Mouse (Mus musculus) left cerebral cortex, adult 11 months (tissue): ENCODE results near the gene Gm5868.
A peak's percentile ranks its signal among the peaks of the same experiment; 100 is the strongest.
"Not testable (repeated sequence)": the region's sequence is repeated elsewhere in the genome, so short reads cannot be mapped to it uniquely, and the experiment has no call there.

Source experiments
- DNase-seq: peaks from one replicate; pipeline ENCODE4 v3.0.0; 2022; ENCODE audit warnings: low spot score

Gene Gm5868

DNA sequence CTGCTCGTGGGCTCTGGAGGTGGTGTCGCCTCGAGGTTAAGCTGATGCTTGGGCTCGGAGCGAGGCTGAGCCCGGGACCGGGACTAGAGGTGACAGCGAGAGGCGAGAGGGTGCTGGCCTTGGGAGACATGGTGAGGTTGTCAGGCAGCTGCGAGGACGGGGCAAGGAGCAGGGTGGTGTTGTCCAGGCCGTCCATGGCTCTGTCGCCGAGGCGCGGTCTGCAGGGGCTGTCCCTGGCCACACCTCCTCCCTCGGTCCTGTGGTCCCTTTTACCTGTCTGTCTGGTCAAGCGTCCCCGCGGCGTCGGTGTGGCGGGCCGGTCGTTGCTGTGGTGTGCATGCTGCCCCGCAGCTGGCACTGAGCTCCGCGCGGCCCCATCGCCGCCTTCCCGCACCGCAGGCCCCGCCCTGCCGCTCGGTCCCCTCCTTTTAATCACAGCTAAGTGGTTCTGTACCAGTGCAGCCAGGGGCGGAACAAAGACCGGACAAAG lies at the start of gene Gm5868:
Gene Gm5868, minus strand, starts transcription at position 360 of the 490 bp plus-strand sequence.
- DNase-seq: no peak

DNA sequence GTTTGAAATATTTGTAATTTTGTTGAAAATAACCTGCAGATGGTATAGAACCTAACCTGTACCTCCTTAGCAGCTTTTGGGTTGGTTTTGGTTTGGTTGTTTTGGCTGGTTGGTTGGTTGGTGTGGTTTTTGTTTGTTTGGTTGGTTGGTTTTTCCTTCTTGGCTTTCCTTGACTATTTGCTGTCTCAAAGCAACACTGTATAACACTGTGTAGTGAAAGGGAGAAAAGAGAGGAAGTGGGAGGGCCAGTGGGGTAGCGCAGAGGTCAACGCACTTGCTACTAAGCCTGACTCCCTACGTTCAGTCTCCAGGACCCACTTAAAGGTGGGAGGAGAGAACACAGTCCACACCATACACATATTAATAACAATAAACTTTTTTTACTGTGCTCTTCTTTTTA lies 49.2 kb upstream of the Gm5868 start:
- DNase-seq: no peak

DNA sequence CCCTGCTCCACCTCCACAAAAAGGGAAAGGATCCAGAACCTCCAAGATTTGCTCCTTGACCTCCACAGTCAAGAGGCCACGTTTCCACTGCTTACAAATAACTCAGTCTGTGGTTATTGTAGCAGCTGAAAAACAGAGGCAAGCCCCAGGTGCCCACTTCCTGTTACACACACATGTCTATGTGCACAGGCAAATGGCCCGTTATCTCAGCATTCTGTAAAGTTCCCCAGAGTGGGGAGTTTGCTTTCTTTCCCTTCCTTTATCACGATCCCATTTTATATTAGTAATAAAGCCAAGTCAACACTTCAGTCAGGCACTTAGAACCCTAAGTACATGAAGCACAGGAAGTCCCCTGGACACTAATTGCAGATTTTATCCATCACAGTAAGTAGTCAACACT lies 48.8 kb upstream of the Gm5868 start:
- DNase-seq: no peak

DNA sequence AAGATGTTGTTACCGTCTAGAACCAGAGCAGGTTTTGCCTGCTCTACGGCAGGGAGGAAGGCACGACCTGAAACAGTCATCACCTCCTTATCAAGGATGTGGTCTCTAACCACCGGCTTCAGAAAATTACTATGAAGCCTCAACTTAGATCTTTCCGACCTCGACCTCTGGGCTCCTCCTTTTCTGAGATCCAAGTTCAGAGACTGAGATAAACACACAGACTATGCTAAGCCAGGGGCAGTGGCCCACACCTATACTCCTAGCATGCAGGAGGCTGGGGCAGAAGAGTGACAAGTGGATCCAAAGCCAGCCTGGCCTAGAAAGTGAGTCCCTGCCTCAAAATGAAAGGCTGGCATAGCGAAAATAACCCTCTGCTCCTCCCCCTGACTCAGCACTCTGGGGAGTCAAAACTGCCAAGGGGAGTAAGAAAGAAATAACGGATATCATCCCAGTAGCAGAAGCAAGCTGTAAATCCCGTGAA lies 47.5 kb upstream of the Gm5868 start:
- no peak for DNase-seq

DNA sequence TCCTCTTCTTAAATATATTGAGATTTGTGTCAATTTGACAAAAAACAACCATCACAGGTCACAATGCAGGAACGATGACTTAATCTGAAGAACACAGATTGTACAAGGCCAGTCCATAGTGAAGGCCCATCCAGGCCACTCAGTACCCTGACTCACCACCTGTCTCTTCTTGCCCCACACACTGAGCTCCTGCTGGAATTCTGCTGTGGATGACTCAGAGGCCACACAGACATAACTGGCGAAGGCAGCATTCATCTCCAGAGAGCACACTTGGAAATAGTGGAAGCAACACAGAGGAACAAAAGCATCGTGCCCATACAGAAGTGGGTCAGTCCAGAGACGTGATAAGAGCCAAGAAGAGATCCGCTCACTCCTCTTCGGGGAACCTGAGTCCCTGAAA lies 42.7 kb upstream of the Gm5868 start:
- no peak for DNase-seq

DNA sequence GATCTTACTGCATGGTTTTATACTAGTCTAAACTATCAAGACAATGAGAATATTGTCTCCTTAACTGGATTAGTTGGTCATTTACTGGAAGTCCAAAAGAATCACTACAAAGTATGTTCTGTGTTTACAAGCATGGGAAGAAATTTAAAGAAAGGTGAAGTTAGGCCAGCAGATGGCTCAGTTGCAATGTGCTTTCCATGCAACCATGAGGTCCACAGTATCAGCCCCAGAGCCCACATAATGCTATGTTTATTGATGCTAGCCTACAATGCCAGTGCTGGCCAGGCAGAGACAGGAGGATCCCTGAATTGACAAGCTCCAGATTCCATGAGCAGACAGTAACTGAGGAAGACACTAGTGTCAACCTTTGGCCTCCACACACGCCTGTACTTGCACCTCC lies 33.7 kb upstream of the Gm5868 start:
- DNase-seq: no peak

DNA sequence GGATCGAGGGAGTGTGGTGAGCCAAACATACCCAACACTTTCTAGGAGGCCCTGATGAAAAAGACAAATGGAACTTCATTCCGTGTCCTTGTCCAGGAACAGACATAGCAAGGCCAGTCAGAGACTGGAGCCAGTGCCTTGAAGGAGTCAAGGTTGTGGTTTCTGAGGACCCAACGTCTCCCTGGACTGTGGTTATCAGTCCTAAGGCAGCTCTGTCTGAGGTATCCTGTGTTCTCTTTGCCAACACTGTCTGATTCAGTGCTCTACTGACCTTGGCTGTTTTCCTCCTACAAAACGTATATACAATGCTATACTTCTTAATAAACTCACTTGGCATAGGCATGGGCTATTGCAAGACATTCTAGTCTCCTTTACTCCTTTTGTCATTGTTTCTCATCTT lies 30.1 kb upstream of the Gm5868 start:
- no peak for DNase-seq

DNA sequence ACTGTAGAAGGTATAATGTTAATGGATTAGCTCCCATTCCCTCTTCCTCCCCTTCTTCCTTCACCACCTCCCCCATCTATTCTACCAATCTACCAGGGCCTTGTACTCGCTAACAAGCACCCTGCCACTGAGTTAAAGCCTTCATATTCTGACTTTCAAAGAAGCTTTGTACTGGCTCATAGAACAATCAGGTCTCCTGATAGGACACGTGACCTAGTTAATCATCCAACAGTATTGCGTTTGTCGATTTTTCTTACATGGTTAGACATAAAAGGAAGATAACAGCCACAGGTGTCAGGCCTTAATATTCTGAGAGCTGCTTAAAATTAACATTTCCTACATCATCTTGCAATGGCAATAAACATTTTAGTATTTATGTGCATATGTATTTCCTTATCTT lies 15.8 kb upstream of the Gm5868 start:
- no peak for DNase-seq

DNA sequence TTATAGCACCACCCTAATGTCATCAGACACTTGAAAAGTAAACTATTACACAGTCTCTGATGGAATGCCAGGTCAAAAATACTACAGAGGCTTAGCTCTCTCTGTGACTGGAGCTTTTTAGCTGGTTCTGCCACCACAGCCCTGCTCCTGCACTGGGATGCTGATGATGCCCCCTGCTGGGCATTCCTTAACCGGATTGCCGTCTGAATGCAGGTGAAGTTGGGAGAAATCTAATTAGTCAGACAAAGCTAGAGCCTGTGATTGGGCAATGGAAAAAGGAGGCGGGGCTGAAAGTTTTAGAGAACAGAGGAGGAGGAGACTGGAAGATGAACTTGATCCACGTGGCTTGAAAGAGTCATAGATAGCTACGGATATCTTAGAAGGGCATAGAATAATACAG lies 13.7 kb upstream of the Gm5868 start:
- DNase-seq: peak; percentile 12

DNA sequence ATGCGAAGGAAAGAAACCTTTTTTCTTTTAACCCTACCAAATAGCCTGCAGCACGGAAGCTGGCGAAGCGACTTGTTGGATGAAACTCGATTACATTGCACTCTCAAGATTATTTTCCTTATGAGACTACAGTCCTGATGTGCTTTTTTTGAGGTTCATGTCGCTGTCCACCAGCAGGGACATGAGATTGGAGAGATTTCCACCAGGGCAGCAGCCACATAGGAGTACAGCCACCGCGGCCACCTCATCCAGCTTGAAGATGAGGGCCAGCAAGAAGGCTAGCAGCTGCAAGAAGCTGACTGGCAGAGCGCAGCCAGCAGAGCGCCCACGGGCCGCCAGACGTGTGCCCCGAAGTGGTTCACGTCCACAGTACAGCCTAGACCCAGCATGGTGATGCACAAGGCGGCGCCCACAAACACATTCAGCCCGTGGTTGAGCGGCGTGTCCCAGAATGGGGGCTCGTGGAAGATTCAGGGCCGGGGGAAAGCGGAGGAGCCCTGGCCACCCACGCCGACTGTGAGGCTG lies 622 bp downstream of the Gm5868 start:
- DNase-seq: not testable (repeated sequence)

DNA sequence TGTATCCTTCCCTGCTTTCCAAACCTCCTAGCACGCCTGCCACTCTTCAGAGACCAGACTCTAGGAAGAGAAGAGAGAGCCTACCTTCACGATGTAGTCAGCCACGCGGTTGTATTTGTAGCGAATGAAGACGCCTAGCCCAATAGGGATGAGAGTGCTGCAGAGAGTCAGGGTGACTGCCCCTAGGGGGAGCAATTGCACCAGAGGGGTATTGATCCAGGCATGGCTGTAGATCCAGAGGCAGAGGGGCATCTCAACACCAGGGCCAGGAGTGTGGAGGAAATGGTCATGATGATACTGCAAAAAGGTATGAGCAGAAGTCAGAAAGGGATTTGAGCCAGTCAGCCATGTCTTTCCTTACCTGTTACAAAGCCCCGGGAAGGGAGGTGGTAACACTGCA lies 1.2 kb downstream of the Gm5868 start:
- not testable (repeated sequence) for DNase-seq

DNA sequence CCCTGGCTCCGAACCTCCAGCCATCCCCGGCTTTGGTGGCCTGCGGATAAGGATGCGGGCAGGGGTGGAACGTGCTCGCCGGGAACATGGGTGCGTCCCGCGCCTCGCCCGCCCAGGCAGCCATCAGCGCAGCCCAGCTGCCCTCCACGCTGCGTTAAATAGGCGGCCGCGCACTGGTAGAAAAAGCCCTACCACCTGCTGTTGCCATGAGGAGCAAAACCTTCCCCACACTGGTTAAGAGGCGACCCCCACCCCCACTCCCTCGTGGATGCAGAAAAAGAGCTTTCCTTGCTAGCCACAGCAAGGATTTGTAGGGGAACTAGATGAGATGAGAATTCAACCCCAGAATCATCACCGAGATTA lies 6.4 kb downstream of the Gm5868 start, which contains the start of gene Zar1:
Gene Zar1, minus strand, starts transcription at position 285 of the 363 bp plus-strand sequence.
- DNase-seq: not testable (repeated sequence)

DNA sequence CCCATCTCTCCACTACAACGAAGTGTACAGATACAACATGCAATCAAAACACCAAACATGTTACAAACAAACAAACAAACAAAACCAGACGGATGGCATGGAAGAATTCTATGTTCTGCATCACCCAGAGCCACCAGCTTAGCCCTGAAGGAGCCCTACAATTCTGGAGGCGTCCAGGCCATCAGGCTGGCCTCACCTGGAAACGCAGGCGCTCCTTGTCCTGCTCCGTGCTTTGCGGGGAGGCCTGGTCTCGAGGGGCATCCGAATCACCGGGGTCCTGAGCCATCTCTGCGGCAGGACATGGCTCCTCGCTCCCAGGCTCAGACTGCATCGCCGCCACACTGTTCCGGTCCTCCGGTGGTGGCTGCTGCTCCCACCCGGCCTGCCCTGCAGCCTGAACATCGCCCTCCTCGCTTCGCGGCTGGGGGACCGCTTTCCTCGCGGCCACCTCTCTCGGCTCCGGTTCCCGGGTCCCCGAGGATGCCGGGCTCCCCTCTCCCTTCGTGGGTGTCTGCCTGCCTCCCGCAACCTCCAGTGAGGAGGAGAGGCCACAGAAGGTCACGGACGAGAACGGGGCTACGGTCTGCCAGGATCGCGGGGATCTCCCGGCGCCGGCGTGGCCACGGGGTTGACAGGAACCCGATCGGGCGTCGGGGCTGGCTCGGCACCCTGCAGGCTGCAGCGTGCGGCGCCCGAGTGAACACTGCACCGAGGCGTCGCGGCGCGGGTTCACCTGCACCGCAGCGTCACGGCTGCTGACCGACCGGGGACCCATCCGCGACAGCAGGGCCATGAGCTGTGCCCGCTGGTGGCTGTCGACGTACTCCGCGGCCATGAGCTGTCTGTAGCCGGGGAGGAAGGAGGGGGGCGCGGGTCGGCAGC lies 7.0 kb downstream of the Gm5868 start:
- DNase-seq: not testable (repeated sequence)

DNA sequence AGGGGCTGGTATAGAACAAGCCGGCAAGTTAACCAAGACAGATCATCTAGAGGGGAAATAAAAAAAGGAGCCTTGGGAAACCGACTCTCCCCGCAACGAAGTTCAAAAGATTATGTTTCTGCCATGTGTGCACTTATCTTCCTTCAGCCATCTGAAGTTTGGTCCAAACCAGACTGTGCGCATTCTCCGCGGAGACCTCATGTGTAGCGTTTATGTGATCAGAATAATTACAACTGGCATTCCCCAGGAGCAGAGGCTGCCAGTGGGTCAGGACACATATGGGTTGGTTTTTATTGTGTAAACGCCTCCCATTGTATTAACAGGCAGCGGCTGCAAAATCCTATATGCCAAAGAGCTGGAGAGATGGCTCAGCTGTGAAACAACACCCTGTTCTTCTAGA lies 7.8 kb downstream of the Gm5868 start:
- not testable (repeated sequence) for DNase-seq

DNA sequence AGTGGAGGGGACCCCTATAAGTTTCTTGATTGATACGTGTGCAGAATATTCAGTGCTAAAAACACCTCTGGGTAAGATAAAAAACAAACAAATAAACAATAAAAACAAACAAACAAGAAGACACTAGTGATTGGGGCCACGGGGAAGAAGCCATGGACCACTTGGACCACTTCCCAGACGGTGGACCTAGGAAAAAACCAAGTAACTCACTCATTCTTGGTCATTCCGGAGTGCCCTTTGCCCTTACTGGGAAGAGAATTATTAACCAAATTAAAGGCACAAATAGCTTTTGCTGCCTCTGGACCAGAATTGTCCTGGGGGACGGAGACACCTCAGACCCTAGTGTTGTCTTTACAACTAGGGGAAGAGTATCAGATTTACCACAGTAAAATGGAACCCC lies 21.7 kb downstream of the Gm5868 start:
- no peak for DNase-seq

DNA sequence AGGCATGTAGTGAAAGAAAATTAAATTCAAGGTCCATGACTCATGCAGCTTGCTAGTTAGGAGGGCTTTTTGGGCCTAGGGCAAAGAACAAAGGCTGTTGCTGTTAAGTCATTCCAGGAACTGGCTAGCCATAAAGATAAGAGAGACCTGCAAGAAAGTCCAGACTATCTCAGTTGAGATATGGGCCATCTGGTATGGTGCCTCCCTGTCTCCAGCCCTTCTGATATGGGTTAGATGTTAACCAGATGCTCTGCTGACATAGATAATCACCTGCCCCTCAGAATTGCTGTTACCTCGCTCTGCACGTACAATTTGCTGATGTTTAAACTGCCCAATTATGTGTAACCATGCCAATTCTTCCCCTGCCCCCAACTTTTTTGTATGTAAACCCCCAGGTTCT lies 24.2 kb downstream of the Gm5868 start:
- not testable (repeated sequence) for DNase-seq

DNA sequence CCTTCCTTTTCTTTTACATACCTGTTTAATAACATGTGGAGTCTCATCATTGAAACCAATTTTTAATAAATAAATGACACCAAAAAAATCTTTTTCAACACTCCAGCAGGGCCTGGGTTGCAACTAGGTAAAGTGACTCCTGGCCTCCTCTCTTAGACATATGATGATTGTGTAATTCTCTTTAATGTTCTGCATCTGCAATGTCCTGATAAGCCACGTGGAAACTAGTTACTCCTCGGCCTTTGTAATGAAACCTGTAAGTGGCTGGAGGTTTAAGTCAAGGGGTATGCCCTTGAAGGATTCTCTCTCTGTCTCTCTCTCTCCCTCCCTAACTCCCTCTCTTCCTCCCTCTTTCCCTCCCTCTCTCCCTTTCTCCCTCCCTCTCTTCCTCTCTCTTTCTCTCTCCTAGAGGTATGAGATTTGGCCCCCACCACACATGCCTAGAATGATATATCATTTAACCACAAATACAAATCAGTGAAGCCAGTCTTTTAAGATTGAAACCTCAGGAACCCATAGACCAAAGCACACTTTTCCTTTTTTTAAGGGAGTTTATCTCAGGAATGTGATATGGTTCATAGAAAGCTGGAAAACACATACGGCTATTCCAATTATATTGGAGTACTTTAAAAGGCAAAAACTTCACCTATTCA lies 26.2 kb downstream of the Gm5868 start:
- no peak for DNase-seq

DNA sequence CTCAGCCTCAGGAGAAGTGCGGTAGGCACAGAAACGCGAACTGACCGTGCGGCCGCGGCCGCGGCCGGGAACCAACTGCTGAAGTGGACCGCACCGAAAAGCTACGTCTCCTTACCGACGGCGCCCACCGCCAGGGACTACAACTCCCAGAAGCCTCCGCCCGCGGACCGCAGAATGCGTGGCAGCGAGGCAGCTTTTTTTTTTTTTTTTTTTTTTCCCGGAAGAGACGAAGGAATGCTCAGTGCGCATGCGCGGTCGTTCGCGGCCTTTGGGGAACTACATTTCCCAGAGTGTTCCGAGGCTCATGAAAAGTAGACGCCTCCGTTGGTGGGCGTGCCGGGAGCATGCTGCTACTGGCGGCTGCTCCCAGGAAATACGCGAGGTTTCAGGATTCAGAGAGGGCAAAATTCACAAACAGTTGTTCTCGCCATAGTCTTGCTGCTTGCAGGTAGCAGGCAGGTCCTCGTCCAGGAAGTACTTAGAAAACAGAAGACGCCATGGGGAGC lies 27.8 kb downstream of the Gm5868 start, which contains the start of gene Nfxl1:
Gene Nfxl1, minus strand, starts transcription at position 141 of the 506 bp plus-strand sequence.
- peak; percentile 84 for DNase-seq

DNA sequence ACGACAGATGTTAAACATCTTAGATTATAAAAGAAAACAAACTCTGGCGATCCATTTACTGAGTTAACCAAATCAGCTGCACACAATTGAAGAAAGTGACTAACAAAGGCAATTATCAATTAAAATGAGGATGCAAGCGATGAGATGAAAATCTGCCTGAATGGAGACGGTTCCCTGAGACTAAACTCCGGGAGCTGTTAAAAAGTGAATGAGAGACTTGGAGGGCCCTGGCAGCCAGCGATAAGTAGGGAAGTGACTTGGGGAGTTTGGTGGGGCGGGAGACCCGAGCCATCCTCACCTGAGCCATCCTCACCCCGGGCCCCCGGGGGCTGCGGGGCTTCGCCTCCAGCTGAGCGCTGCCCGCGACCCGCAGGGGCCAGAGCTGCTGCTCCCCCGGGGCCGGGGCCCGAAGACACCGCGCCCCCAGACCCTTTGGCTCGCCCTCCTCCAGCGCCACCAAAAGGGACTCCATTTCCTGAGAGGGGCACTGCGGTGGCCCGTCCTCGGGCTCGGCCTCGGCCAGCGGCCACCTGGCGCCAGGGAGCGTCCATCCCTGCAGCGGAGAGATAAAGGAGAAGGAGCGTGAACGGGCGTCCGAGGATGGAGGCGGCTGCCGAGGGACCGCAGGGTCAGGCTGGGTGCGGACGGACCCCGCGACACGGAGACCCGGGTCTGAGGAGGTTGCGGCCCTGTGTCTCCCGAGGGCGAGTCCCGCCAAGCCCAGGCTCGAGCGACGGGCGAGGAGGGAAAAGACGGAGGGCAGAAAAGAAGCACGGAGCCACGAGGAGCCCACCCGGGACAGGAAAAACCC lies 28.4 kb downstream of the Gm5868 start:
- peak; percentile 18 for DNase-seq

DNA sequence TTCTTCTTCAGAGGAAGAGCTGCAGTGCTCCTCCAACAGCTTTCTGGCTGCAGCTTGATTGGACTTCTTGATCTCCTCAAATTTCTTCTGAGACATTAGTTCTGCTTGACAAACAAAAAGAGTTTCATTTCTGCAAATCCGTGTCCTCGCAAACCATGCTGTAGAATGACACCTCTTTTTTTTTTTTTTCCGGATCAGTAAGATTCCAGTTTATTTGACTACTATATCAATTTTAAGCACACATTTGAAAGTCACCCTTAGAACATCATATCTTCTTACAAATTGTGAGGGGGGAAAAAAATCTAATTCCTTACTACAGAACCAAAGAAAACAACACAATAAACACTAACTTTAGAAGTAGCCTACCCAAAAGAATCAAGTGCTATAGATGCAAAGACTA lies 31.1 kb downstream of the Gm5868 start:
- no peak for DNase-seq

DNA sequence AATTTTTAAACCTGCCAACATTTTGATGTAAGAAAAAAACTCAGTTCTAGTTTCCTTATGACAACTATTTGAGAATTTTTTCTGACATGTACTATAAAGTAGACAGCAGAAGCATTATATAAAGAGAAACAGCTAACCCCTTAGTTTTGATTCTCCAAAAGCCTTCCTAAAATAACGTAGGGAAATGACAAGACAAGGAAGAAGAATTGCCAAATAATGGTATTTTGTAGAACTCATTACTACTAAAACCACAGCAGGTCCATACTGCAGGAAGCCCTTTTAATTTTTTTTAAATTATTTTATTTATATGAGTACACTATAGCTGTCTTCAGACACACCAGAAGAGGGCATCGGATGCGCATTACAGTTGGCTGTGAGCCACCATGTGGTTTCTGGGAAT lies 36.1 kb downstream of the Gm5868 start:
- DNase-seq: no peak
